Comparison of ENCODE assay signal across 18 mouse cellular contexts in genomic region chr2:92048034-92048690, GRCm38 (mm10).
"Had no signal": no experiment of that assay in that cellular context is flagged by ENCODE, and none has a peak within 500 bp of the region (broad histone marks: within the 10 kb centered on the region; RNA-seq: fewer than 3 reads in every experiment).

No protein-coding gene starts in this region.

- H3K9ac ChIP-seq: limb, embryonic 12.5 days; limb, embryonic 15.5 days; liver, embryonic 14.5 days; liver, postnatal 0 days; midbrain, embryonic 12.5 days; midbrain, embryonic 15.5 days; neural tube, embryonic 13.5 days; stomach, embryonic 15.5 days had no signal

- DNase-seq: kidney, postnatal 14 days; layer of hippocampus, adult 9-11 months; lung, embryonic 14.5 days; retina, postnatal 1 day; right cerebral cortex, postnatal 25 days; spleen, adult 18-20 months; thymus, postnatal 25 days had no signal

- H3K4me2 ChIP-seq: limb, embryonic 12.5 days; limb, embryonic 15.5 days; liver, embryonic 11.5 days; lung, embryonic 14.5 days; midbrain, embryonic 12.5 days; midbrain, embryonic 15.5 days; neural tube, embryonic 13.5 days; stomach, embryonic 15.5 days had no signal

- H3K27me3 ChIP-seq: limb, embryonic 15.5 days; midbrain, embryonic 15.5 days; stomach, embryonic 15.5 days had no signal

- H3K4me1 ChIP-seq: midbrain, embryonic 12.5 days; midbrain, embryonic 15.5 days; neural tube, embryonic 13.5 days had no signal

- H3K36me3 ChIP-seq: limb, embryonic 12.5 days; limb, embryonic 15.5 days; midbrain, embryonic 12.5 days; midbrain, embryonic 15.5 days; neural tube, embryonic 13.5 days; stomach, embryonic 15.5 days had no signal

- H3K4me3 ChIP-seq: layer of hippocampus, adult 2 months; limb, embryonic 12.5 days; limb, embryonic 15.5 days; midbrain, embryonic 12.5 days; midbrain, embryonic 15.5 days; neural tube, embryonic 13.5 days; stomach, embryonic 15.5 days had no signal

- H3K9me3 ChIP-seq: limb, embryonic 12.5 days; limb, embryonic 15.5 days; midbrain, embryonic 12.5 days; midbrain, embryonic 15.5 days; neural tube, embryonic 13.5 days; stomach, embryonic 15.5 days had no signal

- ATAC-seq: midbrain, embryonic 15.5 days had no signal

- H3K27ac ChIP-seq: layer of hippocampus, adult 2 months; limb, embryonic 12.5 days; limb, embryonic 15.5 days; liver, embryonic 14.5 days; macrophage; midbrain, embryonic 12.5 days; midbrain, embryonic 15.5 days; neural tube, embryonic 13.5 days; stomach, embryonic 15.5 days had no signal
